Mouse (Mus musculus) left cerebral cortex, postnatal 36 days (tissue): Measurements from ENCODE around the gene Unc93a. TPM values are rescaled to one million over a fixed set of nuclear protein-coding genes. Genes with fewer than 3 reads are reported as not detected.
"Not testable (repeated sequence)": the region's sequence is repeated elsewhere in the genome, so short reads cannot be mapped to it uniquely, and the experiment has no call there.

Source experiments
- DNase-seq, 2 experiments: peaks; one replicate each; pipeline ENCODE4 v3.0.0; 2021 to 2022; ENCODE audit warnings: low spot score in 2 of 2, mixed read lengths in 1 of 2
- intact Hi-C: fragments of 180-260 bp; cut with DNase I; formaldehyde crosslinking; loops from one replicate; pipeline ENCODE4 v1.15.1; 2025
- total RNA-seq, 2 experiments: library from RNA; stranded (reverse); gene quantifications; 2 replicates each; pipeline ENCODE4 v1.2.3; 2021

Gene Unc93a
- total RNA-seq, 2 experiments from 2014 or later = 0.15 TPM; not detected in 1

- DNase-seq, intact Hi-C loops: not testable (repeated sequence)
Observed at GRCm38 (mm10) chr17:13092100-13092764, 39.4 kb downstream of the Unc93a start.

DNA sequence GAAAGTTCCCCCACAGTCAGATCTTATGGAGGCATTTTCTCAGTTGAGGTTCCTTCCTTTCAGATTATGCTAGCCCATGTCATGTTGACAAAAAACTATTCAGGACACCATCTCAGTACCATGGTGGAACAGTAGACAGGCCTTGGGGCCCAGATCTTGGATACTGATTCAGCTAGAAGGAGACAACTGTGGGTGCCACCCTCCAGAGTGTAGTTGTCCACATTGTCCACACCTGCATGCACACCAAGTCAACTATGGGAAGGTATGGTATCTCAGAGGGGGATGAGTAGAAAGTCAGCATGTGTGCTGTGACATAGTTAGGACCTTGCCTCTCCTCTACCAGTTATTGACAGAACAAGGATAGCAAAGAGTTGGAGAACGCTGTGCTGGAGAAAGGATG, 40.1 kb downstream of the Unc93a start:
- intact Hi-C loops, DNase-seq: not testable (repeated sequence)

DNA sequence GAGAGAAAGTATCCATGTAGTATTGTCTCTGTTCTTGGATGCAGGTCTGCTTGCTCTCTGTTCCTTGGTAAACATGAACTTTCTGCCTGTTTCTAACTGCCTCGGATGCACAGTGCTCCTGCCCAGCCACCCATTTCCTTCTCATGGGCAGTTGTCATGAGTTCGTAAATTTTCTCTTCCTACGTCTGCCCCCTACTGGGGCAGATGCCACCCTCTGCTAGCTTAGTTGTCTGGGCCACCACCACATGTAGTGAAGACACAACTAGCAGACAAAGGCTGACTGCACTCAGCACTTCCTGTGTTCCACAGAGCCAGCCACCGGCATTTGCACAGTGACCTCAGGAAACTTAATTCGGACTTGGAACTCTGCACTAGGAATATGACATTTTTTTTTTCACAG, 62.4 kb downstream of the Unc93a start:
- DNase-seq, intact Hi-C loops: not testable (repeated sequence)

DNA sequence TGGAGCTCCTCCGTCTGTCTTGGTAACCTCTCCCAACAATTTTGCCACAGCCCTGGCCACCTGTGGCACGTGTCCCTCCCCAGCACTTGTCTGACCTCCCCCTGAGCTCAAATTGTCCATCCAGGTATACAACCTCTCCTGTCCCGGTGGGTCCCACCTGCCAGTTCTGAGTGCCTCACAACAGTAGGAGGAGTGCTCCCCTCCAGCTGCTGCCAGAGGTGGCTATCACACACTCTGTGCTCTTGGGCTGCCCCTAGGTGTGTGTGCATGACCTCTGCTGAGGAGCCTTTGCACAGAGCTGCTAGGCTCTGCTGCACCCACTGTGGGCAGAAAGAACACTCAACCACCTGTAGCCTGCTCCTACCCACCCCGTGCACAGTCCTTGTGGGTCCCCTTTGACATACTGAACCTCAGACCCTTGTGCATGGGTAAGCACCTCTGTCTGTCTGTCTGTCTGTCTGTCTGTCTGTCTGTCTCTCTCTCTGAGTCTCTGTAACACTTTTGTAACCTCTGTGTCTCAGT, 63.7 kb downstream of the Unc93a start:
- intact Hi-C loops, DNase-seq: not testable (repeated sequence)

- intact Hi-C loops, DNase-seq: not testable (repeated sequence)
Observed at GRCm38 (mm10) chr17:13062882-13063281, 68.7 kb downstream of the Unc93a start.

- intact Hi-C loops, DNase-seq: not testable (repeated sequence)
Observed at GRCm38 (mm10) chr17:13060804-13061203, 70.8 kb downstream of the Unc93a start, which contains the start of gene Tcp10b. Gene Tcp10b, plus strand, starts transcription at chr17:13061104.

Other genes starting within 250 kb of the Unc93a start
- 1 to 10 TPM; 1.4 to 1.8 TPM for gene Pnldc1, start 221.6 kb downstream of the Unc93a start, total RNA-seq
- gene Tcp1, start 216.1 kb downstream of the Unc93a start, total RNA-seq = 100 to 1,000 TPM; 193 to 198 TPM
- 10 to 100 TPM; 54.0 to 56.0 TPM for gene Mrpl18, start 215.5 kb downstream of the Unc93a start, total RNA-seq
- gene Acat3, start 191.2 kb downstream of the Unc93a start, total RNA-seq = 1 to 10 TPM; 3.9 to 4.3 TPM
- gene Acat2, start 171.1 kb downstream of the Unc93a start, total RNA-seq = 10 to 100 TPM; 52.7 to 68.9 TPM
- 10 to 100 TPM; 47.6 to 51.5 TPM for gene Wtap, start 137.6 kb downstream of the Unc93a start, total RNA-seq
- gene Sod2, start 125.0 kb downstream of the Unc93a start, total RNA-seq = 100 to 1,000 TPM; 272 to 281 TPM
- not detected for gene Gpr31b, start 79.5 kb downstream of the Unc93a start, total RNA-seq
- gene Tcp10b, start 70.7 kb downstream of the Unc93a start, total RNA-seq = under 1 TPM; 0.20 to 0.47 TPM
- not detected for gene Smok2a, start 89.4 kb upstream of the Unc93a start, total RNA-seq
- gene Smok2b, start 98.4 kb upstream of the Unc93a start, total RNA-seq = not detected
- gene Tcp10c, start 222.8 kb upstream of the Unc93a start, total RNA-seq = under 1 TPM in 1 of 2 experiments, not detected in 1; 0.25 TPM